8 mouse cellular contexts compared by ENCODE assay signal in genomic region chr2:140500951-140501350, GRCm38 (mm10).
DNase-seq lines count a peak whose midpoint lies in the region; ATAC-seq lines count a peak whose summit lies in the region.

No protein-coding gene starts in this region.

- no peak overlapping the region for H3K4me3 ChIP-seq in hindbrain, embryonic 13.5 days

- H3K27me3 ChIP-seq in hindbrain, embryonic 13.5 days, result no peaks in the 10 kb centered on the region

- H3K36me3 ChIP-seq in hindbrain, embryonic 13.5 days, result no peaks in the 10 kb centered on the region

- no peak overlapping the region for H3K9ac ChIP-seq in hindbrain, embryonic 13.5 days

- no peak overlapping the region for H3K27ac ChIP-seq in hindbrain, embryonic 13.5 days

- DNase-seq in kidney, adult 11 months, result peak; percentile 4
- no peak for DNase-seq in kidney, adult 18-20 months
- peak; percentile 45 for DNase-seq in embryo, embryonic 9.5 days (ENCODE audit: extremely low spot score)
- DNase-seq in layer of hippocampus, postnatal 14 days (ENCODE audit: low spot score in 2 of 2), result peak; percentile 42 to 62
- DNase-seq in lung, postnatal 14 days, result peak; percentile 48
- peak; percentile 73 to 76 for DNase-seq in right cerebral cortex, adult 2 months (ENCODE audit: low spot score in 2 of 2)
- no peak for DNase-seq in spleen, adult 18-20 months

- H3K9me3 ChIP-seq in hindbrain, embryonic 13.5 days, result no peaks in the 10 kb centered on the region

- H3K4me1 ChIP-seq in hindbrain, embryonic 13.5 days (replicated peaks), result peaks cover 3% of the 10 kb centered on the region; the same call in 1 of the 2 replicates

- WGBS in hindbrain, embryonic 13.5 days, result 48% methylated on average over 5 of the region's 5 CpGs

- no peak overlapping the region for H3K4me2 ChIP-seq in hindbrain, embryonic 13.5 days

- 0 out of 2 replicates have a peak, but pooled peaks have one; percentile 63 for ATAC-seq in hindbrain, embryonic 13.5 days (ENCODE audit: low FRiP score)

Comparison
In these comparisons a context has a peak if more than half of its experiments do, and no peak if none do; other contexts are left out.
1. DNase-seq: peak in kidney, adult 11 months (single experiment), embryo, embryonic 9.5 days (single experiment), layer of hippocampus, postnatal 14 days (2 of 2), lung, postnatal 14 days (single experiment) and right cerebral cortex, adult 2 months (2 of 2); none in kidney, adult 18-20 months (single experiment) and spleen, adult 18-20 months (0 of 2).